Mouse (Mus musculus) embryonic fibroblast, embryonic 13.5 days (primary cell): Measurements from ENCODE around the gene Kcnt2. TPM values are rescaled to one million over a fixed set of nuclear protein-coding genes. Genes with fewer than 3 reads are reported as not detected.

Source experiments
- H3K27ac ChIP-seq: 2 replicates; pipeline ENCODE4 v1.5.1; 2012; ENCODE audit warnings: low read length, control low read depth, inconsistent platforms; ENCODE audit not compliant: insufficient read depth
- H3K4me1 ChIP-seq: 2 replicates; pipeline ENCODE4 v1.6.1; 2011; ENCODE audit warnings: low read length; ENCODE audit not compliant: control insufficient read depth, insufficient read depth
- H3K4me3 ChIP-seq: 2 replicates; pipeline ENCODE4 v1.5.1; 2011; ENCODE audit warnings: mild to moderate bottlenecking, control low read depth, low read length; ENCODE audit not compliant: insufficient read depth
- CTCF ChIP-seq: IDR thresholded peaks from 2 replicates; pipeline ENCODE4 v1.5.1; 2011; ENCODE audit warnings: mild to moderate bottlenecking, control low read depth, low read length, moderate library complexity, borderline replicate concordance; ENCODE audit not compliant: insufficient read depth
- POLR2A ChIP-seq: IDR thresholded peaks from 2 replicates; pipeline ENCODE4 v1.6.1; 2011; ENCODE audit warnings: low read depth, mild to moderate bottlenecking, control low read depth, low read length, moderate library complexity
- polyA plus RNA-seq: library from polyadenylated mRNA; stranded (reverse); fragments of >200 nt; gene quantifications from 2 replicates; pipeline ENCODE4 v1.2.4, GENCODE M21; 2011; ENCODE audit warnings: low read depth; ENCODE audit not compliant: missing spikeins, insufficient read length

The Kcnt2 gene
- polyA plus RNA-seq, 1 experiment, result 6.2 TPM

DNA sequence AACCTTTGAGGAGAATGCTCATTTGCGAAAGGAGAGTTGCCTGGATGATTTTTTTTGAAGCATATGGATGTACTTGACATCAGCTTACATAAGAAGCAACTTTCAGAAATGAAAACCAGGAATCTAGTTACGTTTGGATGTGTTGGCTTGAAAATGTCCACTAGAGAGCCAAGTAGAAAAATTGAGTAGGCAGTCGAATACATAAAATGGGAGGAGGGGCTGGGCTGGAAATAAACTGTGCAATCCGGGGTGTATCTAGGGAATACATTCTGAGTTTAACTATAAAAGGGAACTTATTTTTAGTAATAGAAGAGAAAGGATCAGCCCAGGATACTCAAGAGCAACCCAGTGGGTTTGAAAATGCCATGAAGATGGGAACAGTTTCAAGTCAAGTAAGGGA lies 93.4 kb downstream of the Kcnt2 start:
- H3K4me3 ChIP-seq, result no peak overlapping the region
- TF ChIP-seq POLR2A (no peak), CTCF (no peak)
- H3K4me1 ChIP-seq, result no peaks in the 10 kb centered on the region
- H3K27ac ChIP-seq, result no peak overlapping the region

DNA sequence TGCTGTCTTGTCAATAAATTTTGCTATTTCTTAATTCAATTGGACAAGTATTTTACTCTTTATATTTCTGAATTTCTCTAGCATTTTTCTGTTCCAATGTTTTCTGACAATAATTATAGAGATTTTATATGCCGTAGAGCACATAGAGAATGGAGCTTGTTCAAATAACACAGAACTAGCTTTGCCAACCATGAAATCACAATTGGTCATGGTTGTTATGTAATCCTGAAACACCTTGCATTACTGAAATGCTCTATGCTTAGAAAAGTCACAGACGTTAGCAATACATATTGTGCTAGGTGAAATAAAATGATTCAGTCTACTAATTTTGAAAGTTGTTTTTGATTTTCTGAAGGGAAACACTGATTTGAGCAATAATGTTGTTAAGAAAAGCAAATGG lies 118.8 kb downstream of the Kcnt2 start:
- H3K27ac ChIP-seq, result no peak overlapping the region
- no peak overlapping the region for H3K4me3 ChIP-seq
- TF ChIP-seq CTCF, result no peak
- TF ChIP-seq POLR2A, result no peak
- H3K4me1 ChIP-seq, result no peaks in the 10 kb centered on the region

DNA sequence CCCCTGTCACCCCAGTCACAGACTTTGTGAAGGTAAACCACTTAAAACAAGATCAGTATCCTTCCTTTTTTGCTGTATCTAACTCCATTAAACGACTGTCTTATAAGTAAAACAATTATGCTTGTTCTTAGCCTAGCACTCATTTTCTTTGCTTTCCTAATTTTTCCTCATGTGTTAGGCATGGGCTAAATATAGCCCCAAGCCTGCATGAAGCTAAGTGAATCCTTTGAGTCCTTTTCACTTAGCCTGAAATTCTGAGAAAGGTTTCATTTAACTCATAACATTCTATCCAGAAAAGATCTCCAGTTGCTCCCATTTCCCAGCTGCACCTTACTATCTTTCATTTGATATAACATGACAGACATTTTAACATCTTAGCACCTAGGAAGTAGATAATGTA lies 127.6 kb downstream of the Kcnt2 start:
- TF ChIP-seq POLR2A, result no peak
- no peak for TF ChIP-seq CTCF
- Histone ChIP-seq H3K4me3 (no peak overlapping the region), H3K4me1 (no peaks in the 10 kb centered on the region), H3K27ac (no peak overlapping the region)

DNA sequence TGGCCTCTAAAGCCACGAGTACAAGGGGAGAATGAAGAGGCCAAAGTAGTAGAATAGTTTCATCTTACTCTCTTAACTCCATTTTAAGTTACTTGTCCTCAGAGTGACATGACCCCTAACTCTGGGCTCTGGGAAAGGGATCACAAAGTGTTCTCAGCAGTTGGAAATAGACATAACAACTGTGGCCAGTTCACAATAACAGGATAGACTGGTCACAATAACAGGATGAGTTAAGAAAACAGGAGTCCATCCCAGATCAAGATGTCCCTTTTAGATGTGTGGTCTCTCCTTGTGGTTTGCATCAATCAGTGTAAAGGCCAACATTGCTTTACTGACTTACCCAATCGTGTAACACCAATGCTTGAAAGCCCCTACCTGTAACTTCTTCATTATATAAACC lies 132.8 kb downstream of the Kcnt2 start:
- TF ChIP-seq CTCF, result no peak
- no peak for TF ChIP-seq POLR2A
- H3K27ac ChIP-seq, result no peak overlapping the region
- no peaks in the 10 kb centered on the region for H3K4me1 ChIP-seq
- H3K4me3 ChIP-seq, result no peak overlapping the region

DNA sequence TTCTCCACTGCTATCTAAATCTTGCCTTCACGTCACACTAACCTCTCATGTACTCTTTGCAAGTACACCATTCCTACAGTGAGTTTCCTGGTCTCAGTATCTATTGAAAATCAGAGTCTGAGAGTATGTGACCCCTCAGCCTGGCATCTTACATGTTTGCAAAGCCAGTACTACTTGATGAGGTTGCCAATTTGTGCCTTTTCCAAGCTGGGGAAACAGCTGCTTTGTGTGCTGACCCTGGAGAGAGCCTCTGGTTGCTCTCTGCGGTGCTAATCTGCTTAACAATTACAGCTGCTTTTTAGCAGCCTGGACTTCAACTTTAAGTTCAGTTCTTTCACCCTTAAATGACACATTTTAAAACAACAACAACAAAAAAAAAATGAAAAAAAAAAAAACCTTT lies 133.6 kb downstream of the Kcnt2 start:
- H3K4me1 ChIP-seq, result no peaks in the 10 kb centered on the region
- TF ChIP-seq CTCF, result no peak
- no peak overlapping the region for H3K4me3 ChIP-seq
- H3K27ac ChIP-seq, result no peak overlapping the region

DNA sequence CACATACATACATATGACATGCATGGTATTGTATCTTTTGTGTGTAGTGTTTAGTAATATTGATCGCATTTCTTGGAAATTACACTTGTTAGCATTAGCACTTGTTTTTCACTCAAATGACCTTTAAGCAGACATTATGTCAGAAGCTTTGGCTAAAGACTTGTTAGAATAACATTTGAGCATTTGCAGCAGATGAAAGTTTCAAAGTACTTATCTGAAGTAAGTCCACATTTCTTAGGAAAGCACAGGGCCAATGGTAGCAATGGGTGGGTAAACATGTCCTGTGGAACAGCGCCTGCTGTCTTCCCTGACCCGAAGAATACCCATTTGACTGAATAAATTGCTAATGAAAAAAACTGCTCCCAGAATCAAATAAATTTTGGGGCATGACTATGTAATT lies 135.1 kb downstream of the Kcnt2 start:
- H3K27ac ChIP-seq, result no peak overlapping the region
- H3K4me1 ChIP-seq, result no peaks in the 10 kb centered on the region
- no peak for TF ChIP-seq POLR2A
- no peak for TF ChIP-seq CTCF
- H3K4me3 ChIP-seq, result no peak overlapping the region

DNA sequence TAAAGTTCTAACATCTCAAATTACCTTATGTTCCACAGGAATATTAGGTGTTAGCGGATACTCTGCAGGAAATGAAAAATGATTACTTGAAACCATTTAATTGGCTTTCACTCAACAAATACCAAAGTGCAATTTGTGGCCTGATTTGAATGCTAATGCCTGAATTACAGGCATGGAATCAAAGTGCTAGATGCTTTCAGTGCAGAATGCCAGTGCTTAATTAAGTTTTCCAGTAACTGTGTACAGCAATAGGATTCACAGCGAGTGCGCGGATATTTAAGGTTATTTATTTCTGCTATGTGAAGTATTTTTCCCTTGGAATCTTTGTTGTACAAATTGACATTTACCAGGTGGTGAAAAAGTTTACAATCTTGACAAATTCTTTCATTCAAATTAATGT lies 144.3 kb downstream of the Kcnt2 start:
- Histone ChIP-seq H3K4me3 (no peak overlapping the region), H3K27ac (no peak overlapping the region), H3K4me1 (no peaks in the 10 kb centered on the region)
- TF ChIP-seq POLR2A (no peak), CTCF (no peak)

DNA sequence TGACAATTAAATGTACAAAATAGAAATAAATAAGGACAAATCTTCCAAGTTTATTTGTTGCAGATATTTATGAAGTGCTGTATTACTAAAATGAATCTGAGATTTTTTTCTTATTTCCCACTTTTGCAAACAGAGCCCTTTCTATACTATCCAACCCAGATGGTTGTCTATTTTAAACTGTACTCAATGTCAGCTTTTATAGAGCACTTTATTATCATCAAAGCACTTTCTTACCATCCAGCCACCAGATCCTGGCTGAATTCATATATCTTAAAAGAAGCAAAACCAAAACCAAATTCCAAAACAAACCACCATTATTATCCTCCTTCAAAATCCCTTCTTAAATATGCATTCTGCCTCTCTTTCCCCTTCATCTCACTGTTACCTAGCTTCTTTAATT lies 151.8 kb downstream of the Kcnt2 start:
- TF ChIP-seq POLR2A (no peak), CTCF (no peak)
- Histone ChIP-seq H3K4me1 (no peaks in the 10 kb centered on the region), H3K4me3 (no peak overlapping the region), H3K27ac (no peak overlapping the region)

DNA sequence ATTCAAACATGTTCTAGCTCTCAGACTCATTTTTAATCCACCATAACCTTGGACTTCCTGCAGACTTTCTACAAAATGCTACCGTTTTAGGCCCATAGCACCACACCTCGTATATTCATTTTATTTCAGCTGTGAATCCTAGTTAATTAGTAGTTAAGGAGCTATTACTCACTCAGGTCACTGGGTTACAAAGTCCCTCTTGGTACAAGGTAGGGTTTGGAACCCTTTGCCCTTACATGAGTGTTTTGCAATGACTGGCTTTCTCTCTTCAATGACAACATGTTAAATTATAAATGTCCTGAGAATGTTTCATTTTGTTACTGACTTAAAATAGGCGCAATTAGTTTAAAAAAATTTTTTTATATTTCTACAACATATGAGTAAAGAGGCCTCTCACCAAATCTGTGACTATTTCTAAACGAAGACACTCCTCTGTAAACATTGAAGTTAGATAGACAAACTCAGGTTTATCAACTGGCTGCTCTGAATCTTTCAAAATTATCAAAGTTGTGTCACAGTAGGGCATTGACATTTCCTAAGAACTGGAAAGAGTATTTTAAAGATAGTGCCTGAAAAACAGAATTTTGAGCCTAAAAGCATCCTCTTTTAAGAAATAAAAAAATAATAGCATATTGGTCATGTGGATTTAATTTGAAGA lies 160.8 kb downstream of the Kcnt2 start:
- TF ChIP-seq CTCF (no peak), POLR2A (no peak)
- no peak overlapping the region for H3K4me3 ChIP-seq

DNA sequence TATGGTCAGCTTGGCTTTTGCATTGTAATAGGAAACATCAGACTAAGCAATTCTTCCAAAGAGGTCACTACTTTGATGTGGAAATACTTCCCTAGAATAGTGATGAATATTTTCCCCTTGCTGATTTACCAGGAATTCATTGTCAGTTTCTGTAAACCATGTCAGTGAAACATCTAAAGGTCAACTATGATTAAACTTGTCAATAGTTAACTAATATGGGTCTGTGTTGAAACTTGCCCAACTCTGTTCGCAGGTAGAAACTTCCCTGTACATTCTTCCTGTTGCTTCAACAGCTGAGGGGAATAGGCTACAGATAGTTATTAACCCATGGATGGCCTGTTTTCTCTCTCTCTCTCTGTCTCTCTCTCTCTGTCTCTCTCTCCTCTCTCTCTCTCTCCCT lies 169.8 kb downstream of the Kcnt2 start:
- no peaks in the 10 kb centered on the region for H3K4me1 ChIP-seq
- H3K27ac ChIP-seq, result no peak overlapping the region
- TF ChIP-seq CTCF (no peak), POLR2A (no peak)
- no peak overlapping the region for H3K4me3 ChIP-seq

More for the DNA sequence above, 160.8 kb downstream of the Kcnt2 start:
- no peaks in the 10 kb centered on the region for H3K4me1 ChIP-seq
- H3K27ac ChIP-seq, result no peak overlapping the region

DNA sequence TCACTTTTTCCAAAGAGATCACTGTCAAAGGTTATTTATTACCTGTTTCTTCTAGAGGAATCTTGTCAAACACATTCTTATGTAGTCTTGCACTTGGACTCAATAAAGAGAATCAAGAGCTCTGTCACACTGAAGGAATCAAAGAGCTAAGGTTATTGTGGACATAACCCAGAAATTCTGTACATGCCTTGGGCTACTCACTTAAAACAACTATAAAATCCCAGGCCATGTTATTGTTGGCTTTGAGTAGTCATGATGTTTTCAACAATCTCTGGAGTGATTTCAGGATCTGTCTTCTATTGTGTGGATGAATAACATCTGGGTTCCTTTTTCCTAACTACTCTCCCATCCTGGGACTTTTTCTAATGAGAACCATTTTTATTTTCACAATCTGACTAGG lies 177.0 kb downstream of the Kcnt2 start:
- H3K4me1 ChIP-seq, result no peaks in the 10 kb centered on the region
- TF ChIP-seq CTCF, result no peak
- no peak for TF ChIP-seq POLR2A
- no peak overlapping the region for H3K27ac ChIP-seq
- H3K4me3 ChIP-seq, result no peak overlapping the region
